Mouse (Mus musculus) kidney, postnatal 14 days (tissue): ENCODE data around the gene Ifi47.
A peak's percentile ranks its signal among the peaks of the same experiment; 100 is the strongest.
"Not testable (repeated sequence)": the region's sequence is repeated elsewhere in the genome, so short reads cannot be mapped to it uniquely, and the experiment has no call there.

Experiments used
- DNase-seq: peaks from one replicate; pipeline ENCODE4 v3.0.0; 2022; ENCODE audit warnings: mixed read lengths

Gene Ifi47

DNA sequence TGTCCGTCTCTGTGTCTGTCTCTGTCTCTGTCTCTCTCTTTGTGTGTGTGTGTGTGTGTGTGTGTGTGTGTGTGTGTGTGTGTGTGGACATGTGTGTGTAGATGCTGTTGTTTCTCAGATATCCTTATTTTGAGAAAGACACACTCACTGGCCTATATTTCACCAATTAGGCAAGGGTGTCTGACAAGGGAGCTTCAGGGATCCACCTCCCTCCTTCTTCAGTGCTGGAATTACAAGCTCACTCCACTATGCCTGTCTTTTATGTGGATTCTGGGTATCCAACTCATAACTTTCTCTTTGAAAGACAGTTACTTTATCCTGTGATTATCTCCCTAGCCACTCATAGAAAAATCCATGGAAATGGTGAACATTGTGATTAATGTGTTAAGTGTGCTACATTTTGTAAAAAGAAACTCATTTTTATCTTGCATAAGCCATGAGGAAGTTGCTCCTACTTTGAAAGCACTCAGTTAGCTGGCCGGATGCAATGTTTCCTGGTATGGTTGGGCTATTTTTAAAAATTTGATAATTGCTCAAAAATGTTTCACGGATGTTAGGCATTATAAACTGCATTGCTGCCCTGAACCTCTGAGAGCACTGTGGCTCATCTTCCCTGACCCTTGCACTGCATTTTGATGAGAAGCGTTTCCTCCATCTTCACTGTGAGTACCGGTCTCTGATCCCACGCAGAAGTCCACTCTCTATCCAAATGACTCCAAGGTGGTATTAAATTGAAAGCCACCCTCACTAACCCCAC lies at the start of gene Ifi47:
Ifi47 (plus strand) TSS at position 587 of the 757 bp plus-strand sequence.
- DNase-seq = peak; percentile 59

DNA sequence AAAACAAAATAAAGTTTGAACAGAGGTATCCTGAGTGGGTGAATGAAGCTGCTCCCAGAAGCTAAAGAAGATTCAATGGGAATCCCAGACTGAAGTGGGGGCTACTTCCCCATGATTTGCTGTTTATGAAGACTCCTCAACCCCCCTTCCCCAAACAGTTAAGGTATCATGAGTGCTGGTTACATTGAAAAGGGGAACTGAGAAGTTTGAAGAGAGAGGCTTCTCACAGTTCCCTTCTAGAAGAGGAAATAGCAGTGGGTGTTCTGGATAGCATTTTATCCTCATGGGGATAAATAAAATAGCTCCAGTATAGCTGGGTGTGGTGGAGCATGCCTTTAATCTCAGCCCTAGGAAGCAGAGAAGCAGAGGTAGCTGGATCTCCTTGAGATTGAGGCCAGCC lies 26.3 kb upstream of the Ifi47 start:
- not testable (repeated sequence) for DNase-seq

DNA sequence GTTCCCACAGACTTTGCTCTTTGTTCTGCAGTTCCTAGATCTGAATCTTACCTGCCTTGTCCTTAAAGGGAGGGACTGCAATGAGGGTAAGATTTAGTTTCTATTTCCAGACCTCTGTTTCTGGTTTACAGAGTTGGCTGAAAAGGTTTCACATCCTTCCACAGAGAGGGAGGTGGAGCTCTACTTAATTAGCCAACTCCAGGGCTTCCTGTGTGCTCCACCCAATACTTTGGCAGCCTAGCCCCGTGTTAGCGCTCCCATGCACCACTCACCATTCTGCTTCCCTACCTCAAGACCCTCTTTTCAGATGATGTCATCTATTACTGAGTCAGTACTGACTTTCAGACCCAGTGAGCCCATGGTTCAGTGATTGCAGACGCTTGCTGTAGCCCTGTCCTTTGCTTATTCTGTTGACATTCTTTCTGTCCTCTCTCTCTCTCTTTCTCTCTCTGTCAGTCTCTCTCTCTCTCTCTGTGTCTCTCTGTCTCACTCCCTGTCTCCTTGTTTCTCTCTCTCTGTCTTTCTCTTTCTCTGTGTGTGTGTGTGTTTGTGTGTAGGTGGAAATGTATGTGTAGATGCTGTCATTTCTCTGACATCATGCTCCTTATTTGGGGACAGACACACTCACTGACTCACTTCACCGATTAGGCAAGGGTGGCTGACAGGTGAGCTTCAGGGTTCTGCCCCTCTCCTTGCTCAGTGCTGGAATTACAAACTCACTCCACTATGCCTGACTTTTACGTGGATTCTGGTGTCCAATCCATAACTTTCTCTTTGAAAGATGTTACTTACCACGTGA lies 25.1 kb upstream of the Ifi47 start, which contains the start of gene 9930111J21Rik2:
9930111J21Rik2 (minus strand) TSS at position 150 of the 799 bp plus-strand sequence.
- DNase-seq = not testable (repeated sequence)

DNA sequence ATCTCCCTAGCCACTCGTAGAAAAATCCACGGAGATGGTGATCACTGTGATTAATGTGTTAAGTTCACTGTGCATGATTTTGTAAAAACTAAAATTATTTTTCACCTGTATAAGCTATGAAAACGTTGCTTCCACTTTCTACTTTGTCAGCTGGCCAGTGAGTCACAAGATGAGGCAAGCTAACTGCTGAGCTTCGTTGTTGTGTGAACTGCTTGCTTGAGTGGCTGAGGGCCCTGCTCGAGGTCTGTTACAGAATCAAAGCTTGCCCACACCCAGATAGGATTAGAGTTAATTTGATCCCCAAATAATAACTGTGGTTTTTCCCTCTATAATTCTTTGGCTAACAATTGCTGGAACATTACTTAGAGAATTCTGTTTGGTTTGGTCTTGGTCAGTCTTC lies 24.5 kb upstream of the Ifi47 start:
- DNase-seq = not testable (repeated sequence)

DNA sequence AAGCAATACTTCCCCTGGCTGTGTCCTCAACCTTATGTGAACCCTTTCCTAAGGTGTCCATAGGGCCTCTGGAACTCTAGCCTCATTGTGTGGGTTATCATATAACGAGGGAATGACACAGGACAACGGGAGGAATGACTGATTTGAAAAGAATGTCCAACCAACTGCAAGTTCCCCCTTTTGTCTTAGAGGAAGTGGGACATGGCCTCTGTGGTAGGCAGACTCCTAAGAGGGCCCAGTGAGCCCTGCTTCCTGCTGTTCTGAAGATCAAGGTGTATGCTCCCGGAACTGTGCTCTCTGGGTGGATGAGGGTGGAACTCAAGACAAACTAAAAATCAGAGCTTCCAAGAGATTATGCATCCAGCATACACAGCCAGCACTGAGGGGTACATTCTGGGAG lies 16.3 kb upstream of the Ifi47 start:
- not testable (repeated sequence) for DNase-seq

DNA sequence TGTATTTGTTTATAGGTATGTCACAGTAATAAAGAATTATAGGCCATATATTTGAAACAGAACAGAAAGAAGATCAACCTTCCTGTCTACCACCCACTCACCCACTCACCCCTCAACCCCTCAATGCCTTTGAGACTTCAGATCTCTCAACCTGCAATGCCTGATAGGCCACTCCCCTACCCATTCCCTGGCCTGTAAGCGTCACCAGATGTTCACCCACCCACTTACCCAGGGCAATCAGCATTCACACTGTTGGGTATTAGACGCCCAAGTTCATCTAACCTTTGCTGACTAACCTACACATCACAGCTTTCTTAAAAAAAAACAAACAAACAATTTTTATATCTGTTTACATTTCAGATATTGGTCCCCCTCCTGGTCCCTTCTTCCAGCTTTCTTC lies 14.5 kb upstream of the Ifi47 start:
- DNase-seq = not testable (repeated sequence)

DNA sequence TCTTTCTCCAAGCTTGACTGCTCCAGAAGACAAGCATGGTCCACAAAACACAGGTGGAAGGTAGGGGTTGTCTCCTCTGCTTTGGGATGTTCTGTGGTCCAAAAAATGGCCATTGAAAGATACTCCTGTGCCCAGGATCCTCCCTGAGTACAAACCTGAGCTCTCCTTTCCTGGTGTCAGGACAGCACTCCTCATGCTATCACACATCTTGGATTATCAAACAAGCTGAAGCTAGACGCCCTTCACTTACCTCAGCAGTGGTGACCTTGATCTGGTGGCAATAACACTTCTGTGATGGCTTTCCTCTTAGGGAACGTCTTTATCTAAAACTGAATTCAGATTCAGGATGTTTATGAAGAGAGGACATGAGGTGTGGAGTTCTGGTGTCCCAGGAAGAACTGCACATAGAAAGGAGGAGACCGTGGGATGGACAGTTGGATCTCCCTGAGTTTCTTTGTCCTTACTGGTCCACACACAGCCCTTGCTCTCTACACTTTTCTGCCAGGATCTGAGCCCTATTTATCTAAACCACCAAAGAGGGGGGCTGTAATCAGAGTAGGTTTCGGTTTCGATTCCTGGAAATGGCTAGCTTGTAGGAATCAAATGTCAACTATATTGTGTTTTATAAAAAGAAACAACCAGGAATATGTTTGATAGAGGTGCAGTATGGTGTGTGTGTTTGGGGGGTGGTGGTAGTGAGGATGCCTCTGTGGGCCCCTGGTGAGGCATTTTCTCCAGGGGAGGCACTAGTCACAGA lies 12.5 kb upstream of the Ifi47 start, which contains the start of gene Tgtp2:
Tgtp2 (minus strand) TSS at position 494 of the 757 bp plus-strand sequence.
- not testable (repeated sequence) for DNase-seq

DNA sequence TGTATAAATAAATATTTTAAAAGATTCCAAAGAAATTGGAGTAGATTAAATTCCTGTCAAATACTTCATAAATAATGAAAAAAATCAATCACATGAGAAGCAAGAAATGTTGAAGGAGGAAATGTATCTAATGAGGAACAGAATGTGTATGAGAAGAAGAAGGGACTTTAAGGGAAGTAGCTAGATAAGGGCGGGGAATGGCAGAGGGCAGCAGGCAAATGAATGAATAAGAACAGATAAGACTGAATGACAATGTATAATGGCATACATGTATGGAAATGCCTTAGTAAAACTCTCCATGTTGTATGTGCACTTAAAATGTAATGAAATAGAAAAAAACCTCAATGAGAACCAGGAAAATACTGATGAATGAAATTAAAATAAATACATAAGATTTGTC lies 8.0 kb upstream of the Ifi47 start:
- DNase-seq = no peak

DNA sequence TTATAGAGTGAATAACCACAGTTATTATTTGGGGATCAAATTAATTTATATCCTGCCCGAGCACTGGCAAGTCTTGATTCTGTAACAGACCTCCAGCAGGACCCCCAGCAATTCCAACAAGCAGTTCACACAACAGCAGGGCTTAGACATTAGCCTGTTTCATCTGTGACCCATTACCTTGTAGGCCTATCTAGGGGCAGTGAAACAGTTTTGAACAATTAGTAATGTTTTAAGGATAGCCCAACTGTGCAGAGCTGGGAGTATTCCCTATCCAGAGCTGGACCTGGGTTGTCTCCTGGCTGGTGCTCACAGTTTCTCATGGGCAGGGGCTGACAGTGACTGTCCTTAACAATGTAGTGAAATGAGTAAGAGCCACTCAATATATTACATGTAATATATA lies 625 bp downstream of the Ifi47 start:
- DNase-seq = no peak

DNA sequence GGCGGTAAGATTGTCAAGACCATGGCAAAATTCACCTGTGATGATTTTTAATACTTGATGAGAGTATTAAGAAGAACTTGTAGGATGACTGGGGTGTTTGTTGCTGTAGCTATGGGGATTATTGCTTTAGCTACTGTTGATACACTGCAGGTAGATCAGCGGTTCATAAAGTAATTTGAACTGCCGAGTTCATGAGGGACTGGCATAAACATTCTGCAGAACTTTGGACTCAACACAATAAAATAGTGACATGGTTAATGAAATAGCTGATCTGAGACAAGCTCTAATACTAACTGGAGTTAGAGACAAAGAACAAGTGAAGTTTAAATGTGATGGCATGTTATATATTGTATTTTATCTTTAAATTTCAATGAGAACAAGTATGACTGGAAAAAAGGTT lies 2.3 kb downstream of the Ifi47 start:
- DNase-seq = no peak

DNA sequence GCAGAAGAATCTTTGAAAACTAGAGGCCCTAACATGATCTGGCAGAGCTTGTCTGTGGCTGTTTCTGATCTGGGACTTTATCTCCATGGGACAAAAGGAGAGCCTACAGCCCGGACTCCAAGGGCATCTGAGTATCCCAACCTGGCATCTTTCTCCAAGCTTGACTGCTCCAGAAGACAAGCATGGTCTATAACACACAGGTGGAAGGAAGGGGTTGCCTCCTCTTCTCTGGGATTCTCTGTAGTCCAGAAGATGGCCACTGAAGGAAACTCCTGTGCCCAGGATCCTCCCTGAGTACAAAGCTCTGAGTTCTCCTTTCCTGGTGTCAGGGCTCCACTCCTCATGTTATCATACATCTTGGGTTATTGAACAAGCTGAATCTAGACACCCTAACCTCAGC lies 4.2 kb downstream of the Ifi47 start:
- no peak for DNase-seq

DNA sequence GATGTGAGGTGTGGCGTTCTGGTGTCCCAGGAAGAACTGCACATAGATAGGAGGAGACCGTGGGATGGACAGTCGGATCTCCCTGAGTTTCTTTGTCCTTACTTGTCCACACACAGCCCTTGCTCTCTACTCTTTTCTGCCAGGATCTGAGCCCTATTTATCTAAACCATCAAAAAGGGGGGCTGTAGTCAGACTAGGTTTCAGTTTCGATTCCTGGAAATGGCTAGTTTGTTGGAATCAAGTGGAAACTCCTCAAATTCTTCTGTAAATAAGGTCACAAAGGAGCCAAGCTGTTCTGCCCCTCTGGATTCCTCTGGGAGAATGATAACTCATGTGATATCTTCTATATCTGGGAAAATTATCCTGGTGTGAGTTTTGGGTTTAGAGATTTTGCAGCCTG lies 5.0 kb downstream of the Ifi47 start:
- DNase-seq = no peak

DNA sequence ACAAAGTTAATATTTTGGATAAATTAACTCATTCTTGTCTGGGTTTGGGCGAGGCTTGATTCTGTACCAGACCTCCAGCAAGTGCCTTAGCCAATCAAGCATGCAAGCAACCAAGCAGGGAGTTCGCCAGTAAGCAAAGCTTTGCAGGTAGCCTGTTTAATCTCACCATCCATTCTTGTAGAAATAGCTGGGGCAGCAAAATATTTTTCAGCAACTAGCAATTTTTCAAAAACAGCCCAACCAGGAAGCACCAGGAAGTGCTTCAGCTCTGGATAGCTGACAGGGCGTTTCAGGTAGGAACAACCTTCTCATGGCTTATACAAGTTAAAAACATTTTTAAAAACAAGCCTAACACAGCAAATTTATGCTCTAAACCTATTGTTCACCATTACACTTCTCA lies 5.5 kb downstream of the Ifi47 start:
- no peak for DNase-seq

DNA sequence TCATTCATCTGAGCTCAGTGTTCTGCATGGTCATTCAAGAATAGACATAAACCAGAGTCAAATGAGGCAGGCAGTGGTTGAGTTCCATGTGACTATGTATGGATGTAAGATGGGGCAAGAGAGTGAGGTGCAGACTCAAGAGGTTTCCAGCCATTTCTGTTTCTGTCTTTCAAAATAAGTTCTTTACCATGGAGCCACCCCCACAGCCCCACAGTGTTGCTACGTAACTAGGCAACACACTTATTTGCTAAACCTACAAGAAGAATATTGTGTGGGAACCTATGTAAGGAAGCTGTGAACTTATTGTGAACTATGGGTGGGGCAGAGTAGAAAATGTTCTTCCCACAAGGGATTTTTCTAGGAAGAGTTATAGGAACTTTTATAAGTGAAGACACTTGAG lies 6.8 kb downstream of the Ifi47 start:
- DNase-seq = no peak

DNA sequence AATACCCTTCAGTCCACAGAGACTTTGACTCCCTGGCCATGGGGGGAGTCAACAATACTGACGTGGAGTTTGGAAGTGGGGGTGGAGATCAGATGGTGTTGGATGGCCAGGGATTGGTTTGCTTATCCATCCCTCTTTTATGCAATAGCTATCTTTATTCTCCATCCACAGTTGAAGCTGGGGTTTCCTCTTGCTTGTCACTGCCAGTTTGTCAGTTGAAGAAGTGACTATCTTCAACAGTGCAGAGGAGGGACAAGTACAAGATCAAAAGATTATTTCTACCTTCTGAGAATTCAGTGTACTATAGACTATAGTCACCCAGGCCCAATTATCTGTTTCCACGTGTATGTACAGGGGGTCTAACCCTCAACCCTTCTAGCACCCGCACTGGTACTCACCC lies 7.4 kb downstream of the Ifi47 start:
- DNase-seq = no peak

DNA sequence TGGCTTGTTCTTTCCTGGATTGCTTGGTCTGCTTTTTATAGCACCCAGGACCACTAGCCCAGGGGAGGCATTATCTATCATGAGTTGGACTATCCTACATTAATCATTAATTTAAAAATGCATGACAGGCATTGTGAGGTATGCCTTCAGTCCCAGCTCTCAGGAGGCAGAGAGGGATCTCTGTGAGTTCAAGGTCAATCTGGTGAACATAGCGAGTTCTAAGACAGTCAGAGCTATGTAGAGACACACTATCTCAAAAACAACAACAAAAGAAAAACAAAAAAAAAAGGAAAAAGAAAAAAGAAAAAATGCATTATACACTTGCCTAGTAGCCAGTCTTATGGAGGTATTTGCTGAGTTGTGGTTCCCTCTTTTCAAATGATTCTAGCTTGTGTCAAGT lies 8.0 kb downstream of the Ifi47 start:
- no peak for DNase-seq

DNA sequence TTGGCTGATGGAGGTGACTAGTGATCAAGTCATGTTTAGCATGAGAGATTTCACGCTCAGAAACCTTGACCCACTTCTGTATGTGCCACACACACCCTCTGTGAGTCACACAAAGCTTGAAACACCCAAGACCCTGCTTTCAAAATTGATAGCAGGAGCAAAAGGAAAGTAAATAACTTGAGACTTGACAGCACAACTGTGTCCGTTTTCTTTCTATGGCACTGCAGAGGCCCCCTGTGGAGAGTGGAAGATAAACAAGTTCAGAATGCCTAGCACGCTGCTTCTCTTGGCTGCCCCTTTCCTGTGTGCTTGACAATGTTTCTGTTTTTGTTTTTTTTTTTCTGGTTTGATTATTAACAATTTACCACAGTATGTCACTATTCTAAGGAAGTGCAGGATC lies 8.5 kb downstream of the Ifi47 start:
- peak; percentile 47 for DNase-seq

DNA sequence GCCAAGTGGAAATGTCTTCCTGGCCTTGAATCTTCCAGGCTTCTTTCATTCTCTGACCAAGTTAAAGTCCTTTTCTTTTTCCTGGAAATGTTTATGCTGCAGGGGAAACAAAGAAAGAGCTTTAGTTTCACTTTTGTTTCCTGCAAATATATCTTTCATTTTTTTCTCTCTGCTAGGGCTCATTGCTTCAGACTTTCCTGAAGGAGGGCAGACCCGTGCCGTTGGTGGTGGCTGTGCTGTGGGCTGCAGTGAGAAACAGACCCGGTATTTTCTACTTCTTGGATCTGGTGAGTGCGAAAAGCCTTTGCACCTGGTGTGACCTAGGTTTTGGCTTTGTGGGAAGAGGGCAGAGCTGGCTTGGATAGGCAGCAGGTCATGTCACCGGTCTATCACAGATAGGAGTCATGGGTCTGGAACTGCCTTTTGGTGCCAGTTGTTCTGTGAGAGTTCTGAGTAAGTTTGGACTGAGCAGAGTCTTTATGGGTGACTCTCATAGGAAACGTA lies 10.5 kb downstream of the Ifi47 start:
- no peak for DNase-seq

DNA sequence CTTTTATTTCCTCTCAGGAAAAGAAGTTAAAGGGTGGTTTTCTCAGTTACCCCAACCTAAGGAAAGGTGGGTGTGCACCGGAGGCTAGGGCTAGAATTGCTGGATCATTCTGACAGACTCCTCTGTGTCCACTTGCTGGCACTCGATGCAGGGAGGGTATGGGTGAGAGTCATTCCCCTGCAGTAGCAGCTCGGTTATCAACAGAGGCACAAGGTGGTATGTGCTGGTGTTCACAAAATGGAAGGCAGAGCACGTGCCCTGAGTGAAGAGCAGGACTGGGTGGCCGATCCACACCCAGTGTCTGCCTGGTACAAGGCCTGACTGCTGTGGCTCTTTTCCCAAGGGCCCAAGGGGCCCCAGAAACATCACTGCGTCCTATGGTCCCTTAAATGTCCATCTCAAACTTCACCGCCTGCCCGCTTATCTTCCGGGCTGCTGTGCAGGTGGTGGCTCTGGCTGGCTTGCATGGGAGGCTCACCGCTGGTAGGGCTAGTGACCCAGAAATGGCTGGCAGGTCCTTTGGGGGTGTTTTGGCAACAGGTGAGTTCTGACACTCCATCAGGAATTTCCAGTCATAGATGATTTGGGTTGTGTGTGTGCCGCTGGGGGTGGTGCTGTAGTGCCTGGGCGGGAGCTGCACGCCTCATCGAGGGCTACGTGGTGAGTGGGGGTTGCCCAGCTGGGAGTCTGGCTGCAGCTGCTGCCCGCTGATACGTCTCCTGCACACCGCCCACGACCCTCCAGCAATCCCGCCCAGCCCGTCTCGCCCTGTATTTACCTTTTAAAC lies 11.6 kb downstream of the Ifi47 start:
- no peak for DNase-seq

DNA sequence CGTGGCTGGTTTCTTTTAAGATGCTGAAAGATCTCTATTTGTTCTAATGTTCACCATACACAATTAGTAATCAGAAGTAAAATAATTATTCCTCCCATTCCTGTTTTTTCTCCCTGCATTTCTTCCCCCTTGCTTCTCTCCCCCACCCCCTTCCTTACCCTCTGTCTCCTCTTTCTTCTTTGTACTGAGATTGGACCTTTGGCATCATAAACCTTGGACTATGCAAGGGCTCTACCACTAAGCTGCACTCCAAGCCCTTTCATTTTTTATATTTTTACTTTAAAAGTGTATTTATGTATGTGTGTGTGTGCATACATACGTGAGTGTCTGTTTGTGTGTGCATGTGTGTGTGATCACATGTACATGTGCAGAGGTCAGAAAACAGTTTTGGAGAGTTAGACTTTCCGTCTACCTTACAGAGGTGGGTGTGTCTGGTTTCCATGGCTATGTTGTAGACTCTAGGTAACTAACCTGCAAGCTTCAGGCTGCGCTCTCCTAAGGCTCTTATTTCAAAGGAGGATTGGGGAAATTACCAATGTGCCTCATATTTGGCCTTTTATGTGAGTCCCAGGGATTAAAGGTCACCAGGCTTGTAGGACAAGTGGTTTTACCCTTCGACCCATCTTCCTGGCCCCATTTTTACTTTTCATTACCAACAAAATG lies 12.7 kb downstream of the Ifi47 start:
- no peak for DNase-seq

DNA sequence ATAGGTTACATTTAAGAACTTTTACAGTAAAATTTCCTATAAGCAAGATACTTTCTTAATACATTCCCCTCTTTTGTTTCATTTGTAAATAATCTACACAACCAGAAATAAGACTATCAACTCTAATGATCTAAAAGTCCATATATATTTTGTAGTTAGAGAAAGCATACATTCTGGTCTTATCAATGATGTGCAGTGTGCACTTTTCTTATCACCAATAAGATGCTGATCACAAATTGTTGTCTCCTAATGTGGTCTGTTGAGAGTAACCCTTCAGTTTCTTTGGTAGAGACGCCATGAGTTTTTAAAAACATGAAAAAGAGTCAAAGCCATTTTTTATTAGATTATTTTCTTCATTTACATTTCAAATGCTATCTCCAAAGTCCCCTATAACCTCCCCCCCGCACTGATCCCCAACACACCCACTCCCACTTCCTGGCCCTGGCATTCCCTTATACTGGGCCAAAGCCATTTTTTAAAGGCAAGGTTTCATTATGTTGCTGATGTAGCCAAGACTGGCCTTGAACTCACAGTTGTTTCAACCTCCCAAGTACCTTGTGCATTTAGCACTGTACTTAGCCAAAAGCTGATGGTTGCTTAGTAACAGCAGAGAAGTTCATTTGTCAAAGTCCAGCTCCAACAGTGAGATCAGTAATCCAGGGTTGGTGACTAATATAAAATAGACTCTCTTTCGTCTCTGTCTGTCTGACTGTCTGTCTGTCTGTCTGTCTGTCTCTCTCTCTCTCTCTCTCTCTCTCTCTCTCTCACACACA lies 13.5 kb downstream of the Ifi47 start:
- no peak for DNase-seq
